Mouse (Mus musculus) midbrain, embryonic 14.5 days (tissue): ENCODE data around the gene Casp12. TPM values are rescaled to one million over a fixed set of nuclear protein-coding genes. Genes with fewer than 3 reads are reported as not detected.

ENCODE experiments used
- ATAC-seq: fragments of 200-750 bp; cut with Nextera tagmentation; 2 replicates; pipeline ENCODE4 v1.8.0; 2017; ENCODE audit warnings: moderate number of reproducible peaks, moderate library complexity; ENCODE audit not compliant: low FRiP score, low TSS enrichment
- DNase-seq: peaks from one replicate; pipeline ENCODE4 v3.0.0-alpha.2; 2015
- H3K27ac ChIP-seq: fragments of 300-500 bp; sonication (generic); replicated peaks from 2 replicates; pipeline ENCODE4 v1.5.1; 2014; ENCODE audit warnings: mild to moderate bottlenecking, low read depth, low read length, moderate library complexity
- H3K27me3 ChIP-seq: fragments of 300-500 bp; sonication (generic); 2 replicates; pipeline ENCODE4 v1.6.1; 2014; ENCODE audit warnings: low read length, control low read depth, mixed read lengths; ENCODE audit not compliant: control insufficient read depth, insufficient read depth
- H3K36me3 ChIP-seq: fragments of 300-500 bp; sonication (generic); 2 replicates; pipeline ENCODE4 v1.6.1; 2014; ENCODE audit warnings: low read length, control low read depth; ENCODE audit not compliant: control insufficient read depth, insufficient read depth
- H3K4me1 ChIP-seq: fragments of 300-500 bp; sonication (generic); 2 replicates; pipeline ENCODE4 v1.6.1; 2014; ENCODE audit warnings: mild to moderate bottlenecking, antibody characterized with exemption, low read length, control low read depth; ENCODE audit not compliant: control insufficient read depth, insufficient read depth
- H3K4me2 ChIP-seq: fragments of 300-500 bp; sonication (generic); 2 replicates; pipeline ENCODE4 v1.6.1; 2014; ENCODE audit warnings: mild to moderate bottlenecking, low read length, moderate library complexity
- H3K4me3 ChIP-seq: fragments of 300-500 bp; sonication (generic); replicated peaks from 2 replicates; pipeline ENCODE4 v1.5.1; 2014; ENCODE audit warnings: low read depth, low read length
- H3K9ac ChIP-seq: fragments of 300-500 bp; sonication (generic); replicated peaks from 2 replicates; pipeline ENCODE4 v1.6.1; 2014; ENCODE audit warnings: mild to moderate bottlenecking, low read length, moderate library complexity
- H3K9me3 ChIP-seq: fragments of 300-500 bp; sonication (generic); 2 replicates; pipeline ENCODE4 v1.6.1; 2016; ENCODE audit warnings: low read length, control low read depth, mixed read lengths; ENCODE audit not compliant: control insufficient read depth
- whole genome bisulfite sequencing: fragments of 180-500 bp; shearing (Covaris S2); extraction: QIAGEN DNeasy Blood & Tissue Kit; methylation state at CpG from one replicate; pipeline ENCODE4 v1.1.7; 2014; 5-methylcytosine and 5-hydroxymethylcytosine counted together
- polyA plus RNA-seq: library from polyadenylated mRNA; unstranded; fragments of >200 nt; fragmentation: Nextera tagmentation; extraction: Ambion mirVana; gene quantifications from 2 replicates; pipeline ENCODE4 v1.2.1, GENCODE M21; 2014

The Casp12 gene
- 0.62 TPM in 1 of 2 replicates, not detected in the other for polyA plus RNA-seq

DNA sequence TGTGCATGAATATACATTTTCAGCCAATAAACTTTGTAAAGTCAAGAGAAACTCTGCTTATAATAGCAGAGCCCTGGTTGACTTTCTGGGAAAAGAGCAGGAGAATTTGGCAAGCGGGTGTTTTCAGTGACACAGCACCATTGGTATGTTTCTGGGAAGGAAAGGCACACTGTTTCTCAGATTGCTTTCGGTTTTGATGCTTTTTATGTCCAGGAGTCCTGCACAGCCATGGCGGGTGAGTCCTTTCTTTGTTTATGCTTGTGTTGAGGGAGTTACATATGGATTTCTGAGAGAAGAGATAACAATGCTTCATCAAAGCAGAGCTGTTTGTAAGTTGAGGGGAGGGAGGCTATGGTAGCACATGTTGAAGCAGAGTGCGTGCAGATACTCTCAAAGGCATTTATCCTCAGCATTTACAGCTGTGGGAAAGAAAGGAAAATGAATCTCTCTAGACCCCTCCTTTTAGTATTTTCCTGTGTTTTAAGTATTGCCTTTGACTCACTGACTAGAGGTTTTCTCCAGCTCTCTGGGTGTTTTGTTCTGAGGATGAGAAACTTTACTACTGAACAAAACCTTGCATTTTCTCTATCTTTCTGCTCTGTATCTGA is at the start of gene Casp12:
TSS of gene Casp12 (plus strand) at position 140 of the 608 bp plus-strand sequence.
- Histone ChIP-seq H3K36me3 (no peaks in the 10 kb centered on the region), H3K27me3 (no peaks in the 10 kb centered on the region), H3K9me3 (no peaks in the 10 kb centered on the region), H3K27ac (no peak within 1 kb of the TSS), H3K4me3 (no peak within 1 kb of the TSS), H3K4me1 (no peaks in the 10 kb centered on the region), H3K4me2 (no peak within 1 kb of the TSS), H3K9ac (no peak within 1 kb of the TSS)
- ATAC-seq (no peak), DNase-seq (no peak)
- 82% methylated on average over 4 of the region's 4 CpGs for WGBS

DNA sequence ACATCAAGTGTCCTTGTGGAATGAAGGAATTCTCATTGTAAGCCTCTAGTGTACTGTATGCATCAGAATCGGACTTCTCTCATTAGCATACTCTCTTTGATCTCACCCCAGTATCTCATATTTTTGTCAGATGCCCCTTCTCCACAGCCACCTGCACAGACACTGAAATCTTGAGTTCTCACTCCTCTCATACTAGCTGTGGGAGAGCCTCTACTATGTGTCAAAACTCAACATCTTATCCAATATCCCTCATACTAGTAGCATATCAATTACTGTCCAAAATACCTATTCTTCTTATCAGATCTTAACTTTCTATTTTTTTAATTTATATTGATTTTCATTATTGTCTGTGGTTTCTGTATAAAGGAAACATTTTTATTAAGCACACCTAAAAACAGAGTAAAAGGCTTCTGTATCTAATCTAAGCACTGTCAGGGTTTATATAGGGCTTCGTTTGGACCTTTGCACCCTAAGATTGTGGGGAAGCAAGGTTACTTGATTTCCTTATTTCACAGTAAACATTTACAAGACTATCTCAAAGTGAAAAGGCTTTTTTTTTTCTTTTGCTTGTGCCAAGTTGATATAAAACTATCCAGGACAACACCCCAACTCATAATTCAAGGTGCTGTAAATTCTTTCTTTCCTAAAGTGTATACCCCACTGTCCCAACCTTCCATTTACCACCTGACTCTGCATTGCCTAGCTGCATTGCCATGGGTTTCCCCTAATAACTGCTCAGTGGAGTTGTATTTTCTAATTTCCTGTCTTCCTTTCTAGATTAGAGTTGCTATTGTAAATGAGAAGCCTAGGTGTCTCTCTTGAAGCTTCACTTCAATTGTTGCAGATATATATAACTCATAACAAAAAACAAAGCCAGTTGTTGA is 48.6 kb upstream of the Casp12 start:
- no peak overlapping the region for H3K27ac ChIP-seq
- DNase-seq (no peak), ATAC-seq (no peak)
- H3K9me3 ChIP-seq: no peaks in the 10 kb centered on the region
- H3K9ac ChIP-seq: no peak overlapping the region
- no peaks in the 10 kb centered on the region for H3K36me3 ChIP-seq
- no peaks in the 10 kb centered on the region for H3K4me1 ChIP-seq
- 80% methylated on average over 2 of the region's 2 CpGs for WGBS
- no peaks in the 10 kb centered on the region for H3K27me3 ChIP-seq
- H3K4me2 ChIP-seq: no peak overlapping the region
- no peak overlapping the region for H3K4me3 ChIP-seq

DNA sequence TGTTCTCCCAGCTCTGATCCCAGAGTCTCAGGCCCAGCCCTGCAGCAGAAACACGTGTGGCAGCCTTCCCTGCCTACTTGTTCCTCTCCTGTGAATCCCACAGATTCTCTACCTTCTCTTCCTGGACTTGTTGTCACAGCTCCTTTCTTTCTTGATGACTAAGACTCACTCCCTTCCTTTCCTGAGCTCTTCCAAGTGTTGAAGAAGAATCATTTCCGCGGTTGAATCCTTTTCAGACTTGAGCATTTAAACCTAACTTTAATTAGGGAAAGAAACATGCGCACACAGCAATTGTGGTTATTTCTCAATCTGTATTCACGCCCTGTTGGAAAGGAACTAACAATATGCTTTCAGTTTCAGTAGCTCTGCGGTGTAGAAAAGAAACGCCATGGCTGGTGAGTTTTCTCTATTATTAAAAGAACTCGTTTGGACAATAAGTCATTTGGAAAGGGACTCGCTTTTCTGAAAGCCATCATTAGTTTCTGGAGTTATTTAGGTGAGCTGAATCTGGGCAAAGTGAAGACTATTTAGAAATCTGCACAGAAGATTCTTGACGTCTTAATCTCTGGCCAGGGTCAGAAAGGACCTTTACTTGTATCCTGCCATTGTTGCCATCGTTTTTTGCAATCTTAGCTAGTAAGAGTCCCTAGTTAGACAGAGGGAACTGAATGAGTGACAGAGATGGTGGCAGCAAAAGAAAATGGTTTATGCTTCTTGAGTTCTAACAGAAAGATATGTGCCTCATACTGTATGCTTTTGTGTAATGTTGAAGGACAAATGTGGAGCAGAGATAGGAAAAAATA is 46.7 kb upstream of the Casp12 start, which contains the start of gene Casp1:
TSS of gene Casp1 (plus strand) at position 189 of the 803 bp plus-strand sequence.
- no peaks in the 10 kb centered on the region for H3K27me3 ChIP-seq
- H3K27ac ChIP-seq: no peak within 1 kb of the TSS
- H3K4me2 ChIP-seq: no peak within 1 kb of the TSS
- H3K36me3 ChIP-seq: no peaks in the 10 kb centered on the region
- no peaks in the 10 kb centered on the region for H3K4me1 ChIP-seq
- WGBS: 71% methylated on average over 11 of the region's 11 CpGs
- H3K4me3 ChIP-seq: no peak within 1 kb of the TSS
- no peak within 1 kb of the TSS for H3K9ac ChIP-seq
- DNase-seq (no peak), ATAC-seq (no peak)
- no peaks in the 10 kb centered on the region for H3K9me3 ChIP-seq

DNA sequence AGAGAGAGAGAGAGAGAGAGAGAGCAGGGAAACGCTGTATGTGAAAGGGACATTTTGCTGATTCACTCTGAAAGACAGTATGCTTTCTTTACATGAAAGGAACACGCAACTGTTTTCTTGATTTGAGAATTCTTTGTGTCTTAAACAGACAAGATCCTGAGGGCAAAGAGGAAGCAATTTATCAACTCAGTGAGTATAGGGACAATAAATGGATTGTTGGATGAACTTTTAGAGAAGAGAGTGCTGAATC is 46.2 kb upstream of the Casp12 start:
- H3K4me2 ChIP-seq: no peak overlapping the region
- H3K36me3 ChIP-seq: no peaks in the 10 kb centered on the region
- H3K27ac ChIP-seq: no peak overlapping the region
- H3K27me3 ChIP-seq: no peaks in the 10 kb centered on the region
- no peaks in the 10 kb centered on the region for H3K9me3 ChIP-seq
- ATAC-seq (no peak), DNase-seq (no peak)
- no peak overlapping the region for H3K4me3 ChIP-seq
- WGBS: 96% methylated on average over 2 of the region's 2 CpGs
- H3K9ac ChIP-seq: no peak overlapping the region
- H3K4me1 ChIP-seq: no peaks in the 10 kb centered on the region

DNA sequence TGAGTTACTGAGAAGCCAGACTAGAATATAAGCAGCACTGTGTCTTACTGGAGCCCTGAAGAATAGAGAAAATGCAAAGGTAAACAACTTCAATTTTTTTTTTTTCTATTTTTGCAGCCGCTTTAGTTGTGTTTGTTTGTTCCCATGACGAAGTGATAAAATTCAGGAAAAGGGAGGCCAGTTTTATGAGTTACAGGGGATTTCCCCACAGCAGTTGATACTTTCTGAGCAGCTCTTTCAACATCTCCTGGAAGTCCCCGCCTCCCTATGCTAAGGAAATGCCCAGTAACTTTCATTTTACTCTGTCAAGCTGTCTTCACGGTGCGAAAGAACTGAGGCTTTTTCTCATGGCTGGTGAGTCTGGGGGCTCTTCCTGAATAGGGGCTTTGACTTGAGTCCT is 36.7 kb upstream of the Casp12 start, which contains the start of gene Casp4:
TSS of gene Casp4 (plus strand) at position 268 of the 400 bp plus-strand sequence.
- Histone ChIP-seq H3K27ac (no peak within 1 kb of the TSS), H3K4me1 (no peaks in the 10 kb centered on the region), H3K4me3 (no peak within 1 kb of the TSS), H3K4me2 (no peak within 1 kb of the TSS), H3K36me3 (no peaks in the 10 kb centered on the region), H3K9me3 (no peaks in the 10 kb centered on the region), H3K9ac (no peak within 1 kb of the TSS), H3K27me3 (no peaks in the 10 kb centered on the region)
- DNase-seq (no peak), ATAC-seq (no peak)
- 75% methylated on average over 5 of the region's 5 CpGs for WGBS

DNA sequence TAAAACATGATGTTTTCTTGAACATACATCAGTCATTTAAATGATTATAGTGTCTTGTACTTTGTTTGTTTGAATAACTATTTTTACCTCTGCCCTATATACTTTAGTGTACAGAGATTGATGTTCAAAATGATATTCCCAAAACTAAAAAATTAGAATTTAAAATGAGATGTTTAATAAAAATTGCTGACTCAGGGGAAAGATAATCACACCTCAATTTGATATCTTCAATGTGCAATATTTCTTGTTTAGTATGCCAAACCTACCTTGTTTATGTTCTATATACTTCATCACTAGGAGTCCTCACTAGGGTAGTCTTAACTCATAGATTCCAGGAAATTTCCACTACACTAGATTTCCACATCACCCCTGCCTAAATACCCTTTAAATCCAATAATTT is 35.1 kb upstream of the Casp12 start:
- no peak overlapping the region for H3K9ac ChIP-seq
- no peaks in the 10 kb centered on the region for H3K36me3 ChIP-seq
- H3K4me2 ChIP-seq: no peak overlapping the region
- no peaks in the 10 kb centered on the region for H3K4me1 ChIP-seq
- DNase-seq (no peak), ATAC-seq (no peak)
- H3K27me3 ChIP-seq: no peaks in the 10 kb centered on the region
- no peaks in the 10 kb centered on the region for H3K9me3 ChIP-seq
- H3K27ac ChIP-seq: no peak overlapping the region
- no peak overlapping the region for H3K4me3 ChIP-seq

DNA sequence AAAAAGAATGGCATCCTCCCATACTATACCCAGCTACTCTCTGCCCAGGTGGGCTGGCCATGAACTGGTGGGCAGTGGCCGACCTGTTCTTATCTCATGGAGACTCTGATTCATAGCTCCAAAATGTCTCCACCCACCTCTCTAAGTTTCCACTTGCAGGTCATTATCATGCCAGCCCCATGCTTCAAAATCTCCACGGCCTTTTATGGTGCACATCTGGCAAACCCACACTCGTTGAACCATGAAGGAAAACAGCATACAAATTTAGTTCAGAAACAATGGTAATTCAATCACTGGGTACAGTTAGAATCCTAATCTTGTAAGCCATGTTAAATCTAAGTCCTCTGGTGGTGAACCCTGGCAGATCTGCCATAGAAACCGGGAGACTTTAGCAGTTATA is 33.8 kb upstream of the Casp12 start:
- Histone ChIP-seq H3K4me2 (no peak overlapping the region), H3K36me3 (no peaks in the 10 kb centered on the region), H3K4me1 (no peaks in the 10 kb centered on the region), H3K9ac (no peak overlapping the region), H3K27me3 (no peaks in the 10 kb centered on the region), H3K27ac (no peak overlapping the region), H3K4me3 (no peak overlapping the region), H3K9me3 (no peaks in the 10 kb centered on the region)
- 75% methylated on average over 4 of the region's 4 CpGs for WGBS
- ATAC-seq (no peak), DNase-seq (no peak)

DNA sequence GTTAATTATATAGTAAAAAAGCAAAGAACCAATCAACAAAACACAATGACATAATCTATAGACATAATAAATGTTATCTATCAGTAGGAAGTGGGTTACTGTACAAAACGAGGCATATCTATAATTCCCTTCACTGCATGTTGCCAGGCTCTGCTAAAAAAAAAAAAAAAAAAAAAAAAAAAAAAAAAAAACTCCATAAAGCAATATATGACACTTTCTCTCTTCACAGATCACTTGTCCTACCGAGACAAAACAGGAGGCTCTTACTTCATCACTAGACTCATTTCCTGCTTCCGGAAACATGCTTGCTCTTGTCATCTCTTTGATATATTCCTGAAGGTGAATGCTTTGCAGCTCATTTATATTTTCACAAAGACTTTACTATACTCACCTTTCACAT is 17.0 kb upstream of the Casp12 start:
- no peaks in the 10 kb centered on the region for H3K9me3 ChIP-seq
- no peak overlapping the region for H3K4me3 ChIP-seq
- 86% methylated on average over 3 of the region's 3 CpGs for WGBS
- no peaks in the 10 kb centered on the region for H3K4me1 ChIP-seq
- no peak for ATAC-seq
- no peak for DNase-seq
- H3K9ac ChIP-seq: no peak overlapping the region
- H3K27me3 ChIP-seq: no peaks in the 10 kb centered on the region
- H3K36me3 ChIP-seq: no peaks in the 10 kb centered on the region
- H3K4me2 ChIP-seq: no peak overlapping the region
- H3K27ac ChIP-seq: no peak overlapping the region
